Mouse (Mus musculus) neural tube, embryonic 13.5 days (tissue): ENCODE results near the gene Sipa1l1. TPM values are rescaled to one million over a fixed set of nuclear protein-coding genes. Genes with fewer than 3 reads are reported as not detected.
"Not testable (repeated sequence)": the region's sequence is repeated elsewhere in the genome, so short reads cannot be mapped to it uniquely, and the experiment has no call there.

ENCODE experiments used
- ATAC-seq: fragments of 200-750 bp; cut with Nextera tagmentation; 2 replicates; pipeline ENCODE4 v1.8.0; 2017; ENCODE audit warnings: low read depth, mild to moderate bottlenecking, moderate TSS enrichment, moderate library complexity
- H3K27ac ChIP-seq: fragments of 300-500 bp; sonication (generic); replicated peaks from 2 replicates; pipeline ENCODE4 v1.5.1; 2015; ENCODE audit warnings: moderate library complexity, mild to moderate bottlenecking, inconsistent platforms
- H3K27me3 ChIP-seq: fragments of 300-500 bp; sonication (generic); 2 replicates; pipeline ENCODE4 v1.6.1; 2015; ENCODE audit warnings: mild to moderate bottlenecking, inconsistent platforms
- H3K36me3 ChIP-seq: fragments of 300-500 bp; sonication (generic); 2 replicates; pipeline ENCODE4 v1.6.1; 2015; ENCODE audit warnings: mild to moderate bottlenecking, inconsistent platforms
- H3K4me1 ChIP-seq: fragments of 300-500 bp; sonication (generic); replicated peaks from 2 replicates; pipeline ENCODE4 v1.6.1; 2015; ENCODE audit warnings: inconsistent platforms
- H3K4me2 ChIP-seq: fragments of 300-500 bp; sonication (generic); 2 replicates; pipeline ENCODE4 v1.6.1; 2015; ENCODE audit warnings: inconsistent platforms, mild to moderate bottlenecking, moderate library complexity
- H3K4me3 ChIP-seq: fragments of 300-500 bp; sonication (generic); 2 replicates; pipeline ENCODE4 v1.5.1; 2015; ENCODE audit warnings: mild to moderate bottlenecking, inconsistent platforms
- H3K9ac ChIP-seq: fragments of 300-500 bp; sonication (generic); 2 replicates; pipeline ENCODE4 v1.6.1; 2015; ENCODE audit warnings: moderate library complexity, mild to moderate bottlenecking, inconsistent platforms
- H3K9me3 ChIP-seq: fragments of 300-500 bp; sonication (generic); 2 replicates; pipeline ENCODE4 v1.6.1; 2016; ENCODE audit warnings: inconsistent platforms
- whole genome bisulfite sequencing: fragments of 180-500 bp; shearing (Covaris S2); methylation state at CpG from one replicate; pipeline ENCODE4 v1.1.7; 2015; 5-methylcytosine and 5-hydroxymethylcytosine counted together
- polyA plus RNA-seq: library from polyadenylated mRNA; unstranded; fragments of >200 nt; fragmentation: Nextera tagmentation; extraction: Ambion mirVana; gene quantifications from 2 replicates; pipeline ENCODE4 v1.2.1, GENCODE M21; 2015

Sipa1l1 gene
- polyA plus RNA-seq, 1 experiment from 2014 or later = 11.6 TPM

GRCm38 (mm10) chr12:82158516-82158915 is 10.6 kb upstream of the Sipa1l1 start:
- H3K9me3 ChIP-seq = no peaks in the 10 kb centered on the region
- no peaks in the 10 kb centered on the region for H3K4me1 ChIP-seq
- no peak overlapping the region for H3K27ac ChIP-seq
- no peak overlapping the region for H3K4me3 ChIP-seq
- 95% methylated on average over 16 of the region's 16 CpGs for WGBS
- no peak overlapping the region for H3K4me2 ChIP-seq
- H3K9ac ChIP-seq = no peak overlapping the region
- no peak for ATAC-seq
- no peaks in the 10 kb centered on the region for H3K36me3 ChIP-seq
- no peaks in the 10 kb centered on the region for H3K27me3 ChIP-seq

GRCm38 (mm10) chr12:82159372-82159771 is 9.7 kb upstream of the Sipa1l1 start:
- no peaks in the 10 kb centered on the region for H3K9me3 ChIP-seq
- H3K27me3 ChIP-seq = no peaks in the 10 kb centered on the region
- H3K9ac ChIP-seq = no peak overlapping the region
- no peak overlapping the region for H3K4me3 ChIP-seq
- no peak overlapping the region for H3K4me2 ChIP-seq
- no peaks in the 10 kb centered on the region for H3K36me3 ChIP-seq
- no peaks in the 10 kb centered on the region for H3K4me1 ChIP-seq
- H3K27ac ChIP-seq = no peak overlapping the region
- WGBS = 96% methylated on average over 3 of the region's 3 CpGs
- no peak for ATAC-seq

DNA sequence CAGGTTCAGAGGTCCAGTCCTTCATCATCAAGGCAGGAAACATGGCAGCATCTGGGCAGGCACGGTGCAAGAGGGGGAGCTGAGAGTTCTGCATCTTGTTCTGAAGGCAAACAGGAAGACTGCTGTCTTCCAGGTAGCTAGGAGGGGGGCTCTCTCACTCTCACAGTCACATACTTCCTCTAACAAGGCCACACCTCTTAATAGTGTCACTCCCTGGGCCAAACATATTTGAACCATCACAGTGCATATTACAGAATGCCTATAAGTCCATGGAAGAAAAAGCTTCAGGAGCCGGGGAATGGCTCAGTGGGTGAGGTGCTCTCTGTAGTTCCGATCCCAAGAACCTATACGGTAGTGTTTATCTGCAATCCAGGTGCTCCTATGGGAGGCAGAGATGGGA is 3.5 kb upstream of the Sipa1l1 start:
- Histone ChIP-seq H3K9me3 (no peaks in the 10 kb centered on the region), H3K4me2 (peak overlapping the region; percentile 44; the same call in 1 of the 2 replicates), H3K27ac (no peak overlapping the region)

GRCm38 (mm10) chr12:82166101-82166571 is 3.0 kb upstream of the Sipa1l1 start:
- Histone ChIP-seq H3K36me3 (no peaks in the 10 kb centered on the region), H3K4me2 (peak overlapping the region; percentile 44), H3K27me3 (no peaks in the 10 kb centered on the region; the same call in 1 of the 2 replicates), H3K4me1 (peaks cover 30% of the 10 kb centered on the region), H3K27ac (no peak overlapping the region), H3K9me3 (no peaks in the 10 kb centered on the region), H3K4me3 (no peak overlapping the region), H3K9ac (peak overlapping the region; percentile 17)
- 21% methylated on average over 14 of the region's 14 CpGs for WGBS
- no peak for ATAC-seq

More for the DNA sequence above, 3.5 kb upstream of the Sipa1l1 start:
- ATAC-seq = no peak
- Histone ChIP-seq H3K4me3 (no peak overlapping the region), H3K27me3 (no peaks in the 10 kb centered on the region; the same call in 1 of the 2 replicates), H3K9ac (no peak overlapping the region), H3K36me3 (no peaks in the 10 kb centered on the region), H3K4me1 (peaks cover 25% of the 10 kb centered on the region)
- WGBS = 84% methylated on average over 4 of the region's 4 CpGs

GRCm38 (mm10) chr12:82169571-82170431 is 681 bp downstream of the Sipa1l1 start:
- no peaks in the 10 kb centered on the region; the same call in 1 of the 2 replicates for H3K27me3 ChIP-seq
- H3K4me2 ChIP-seq = peak overlapping the region; percentile 94
- peak overlapping the region; percentile 94 for H3K27ac ChIP-seq
- H3K36me3 ChIP-seq = no peaks in the 10 kb centered on the region
- under 1% methylated on average over 101 of the region's 109 CpGs for WGBS
- H3K9ac ChIP-seq = peak overlapping the region; percentile 93
- peaks cover 55% of the 10 kb centered on the region for H3K4me1 ChIP-seq
- H3K4me3 ChIP-seq = peak overlapping the region; percentile 86
- no peaks in the 10 kb centered on the region for H3K9me3 ChIP-seq
- ATAC-seq = peak; percentile 76

GRCm38 (mm10) chr12:82170461-82171279 is 1.6 kb downstream of the Sipa1l1 start:
- no peak for ATAC-seq
- H3K27ac ChIP-seq = peak overlapping the region; percentile 94
- H3K9ac ChIP-seq = peak overlapping the region; percentile 93

DNA sequence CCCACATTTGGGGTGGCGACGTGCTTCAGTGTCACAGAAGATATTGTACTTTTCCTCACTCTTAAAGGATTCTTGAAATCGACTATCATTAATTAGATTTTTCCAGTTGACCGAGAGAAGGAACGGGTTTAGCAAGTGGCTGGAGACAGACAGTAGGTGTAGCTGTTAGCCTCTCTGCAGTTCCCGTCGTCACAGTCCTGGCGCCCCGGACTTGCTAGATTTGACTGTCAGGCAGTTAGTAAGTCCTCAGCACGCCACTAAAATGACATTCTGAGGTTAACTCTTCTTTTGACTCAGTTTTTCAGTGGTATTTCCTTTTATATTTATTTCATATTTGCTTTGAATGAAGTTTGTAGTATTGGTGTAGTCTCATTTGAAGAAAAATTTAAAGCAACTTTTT is 2.5 kb downstream of the Sipa1l1 start:
- no peaks in the 10 kb centered on the region for H3K27me3 ChIP-seq
- H3K4me2 ChIP-seq = peak overlapping the region; percentile 94
- WGBS = 30% methylated on average over 10 of the region's 10 CpGs
- H3K27ac ChIP-seq = no peak overlapping the region
- no peaks in the 10 kb centered on the region for H3K9me3 ChIP-seq
- peak overlapping the region; percentile 86 for H3K4me3 ChIP-seq
- ATAC-seq = no peak
- no peaks in the 10 kb centered on the region for H3K36me3 ChIP-seq
- peaks cover 46% of the 10 kb centered on the region for H3K4me1 ChIP-seq
- peak overlapping the region; percentile 93 for H3K9ac ChIP-seq

More at GRCm38 (mm10) chr12:82170461-82171279, 1.6 kb downstream of the Sipa1l1 start:
- H3K4me3 ChIP-seq = peak overlapping the region; percentile 86
- H3K9me3 ChIP-seq = no peaks in the 10 kb centered on the region
- WGBS = 1% methylated on average over 29 of the region's 29 CpGs
- H3K27me3 ChIP-seq = no peaks in the 10 kb centered on the region
- H3K36me3 ChIP-seq = no peaks in the 10 kb centered on the region
- peaks cover 55% of the 10 kb centered on the region for H3K4me1 ChIP-seq
- H3K4me2 ChIP-seq = peak overlapping the region; percentile 94

GRCm38 (mm10) chr12:82173623-82174022 is 4.5 kb downstream of the Sipa1l1 start:
- Histone ChIP-seq H3K4me3 (no peak overlapping the region), H3K4me1 (peaks cover 39% of the 10 kb centered on the region), H3K4me2 (no peak overlapping the region), H3K27me3 (no peaks in the 10 kb centered on the region), H3K36me3 (no peaks in the 10 kb centered on the region), H3K9me3 (no peaks in the 10 kb centered on the region), H3K9ac (no peak overlapping the region), H3K27ac (no peak overlapping the region)
- 91% methylated on average over 1 of the region's 1 CpGs for WGBS
- ATAC-seq = no peak

DNA sequence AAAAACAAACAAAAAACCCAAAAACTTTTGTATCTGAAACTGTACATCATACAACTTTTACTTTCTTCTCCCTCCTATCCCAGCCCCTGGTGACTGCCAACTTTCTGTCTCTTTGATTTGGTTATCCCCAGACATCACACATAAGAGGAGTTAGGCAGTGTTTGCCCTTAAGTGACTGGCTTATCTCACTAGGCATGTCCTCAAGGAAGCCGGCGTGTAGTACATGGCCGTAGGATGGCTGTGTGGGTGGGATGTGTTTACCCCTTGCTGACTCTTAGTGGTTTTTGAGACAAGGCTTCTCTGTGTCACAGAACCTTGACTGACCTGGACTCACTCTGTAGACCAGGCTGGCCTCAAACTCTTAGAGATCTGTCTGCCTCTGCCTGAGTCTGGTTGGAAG is 6.6 kb downstream of the Sipa1l1 start:
- 93% methylated on average over 3 of the region's 3 CpGs for WGBS
- Histone ChIP-seq H3K4me3 (no peak overlapping the region), H3K9ac (no peak overlapping the region), H3K27me3 (no peaks in the 10 kb centered on the region), H3K36me3 (no peaks in the 10 kb centered on the region), H3K4me2 (no peak overlapping the region), H3K4me1 (peaks cover 30% of the 10 kb centered on the region), H3K9me3 (no peaks in the 10 kb centered on the region), H3K27ac (no peak overlapping the region)
- ATAC-seq = no peak

DNA sequence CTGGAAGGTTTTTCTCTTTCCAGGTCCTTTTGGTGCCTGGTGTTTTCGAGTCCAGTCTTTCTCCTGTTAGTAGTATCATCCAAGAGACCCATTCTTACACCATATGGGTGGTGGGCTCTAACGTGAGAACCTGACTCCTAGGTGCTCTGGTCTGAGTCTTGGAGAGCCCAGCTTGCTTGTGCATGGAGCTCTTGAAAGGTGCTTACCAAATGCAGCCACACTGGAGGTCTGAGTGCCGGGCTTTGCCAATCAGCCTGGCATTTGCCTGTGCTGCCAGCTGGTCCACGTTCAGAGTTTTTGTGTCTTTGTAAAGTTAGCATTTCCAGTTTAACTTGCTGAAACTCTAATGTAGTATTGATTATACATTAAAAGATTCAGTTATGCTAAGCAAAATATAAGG is 9.5 kb downstream of the Sipa1l1 start:
- H3K4me1 ChIP-seq = 0 out of 2 replicates have a peak, but pooled peaks cover 8% of the 10 kb centered on the region
- H3K4me2 ChIP-seq = no peak overlapping the region
- no peak overlapping the region for H3K9ac ChIP-seq
- no peak overlapping the region for H3K27ac ChIP-seq
- H3K36me3 ChIP-seq = 0 out of 2 replicates have a peak, but pooled peaks cover 6% of the 10 kb centered on the region
- no peaks in the 10 kb centered on the region for H3K27me3 ChIP-seq
- no peak overlapping the region for H3K4me3 ChIP-seq
- peaks cover 3% of the 10 kb centered on the region; the same call in 1 of the 2 replicates for H3K9me3 ChIP-seq
- ATAC-seq = no peak
- 93% methylated on average over 4 of the region's 4 CpGs for WGBS

DNA sequence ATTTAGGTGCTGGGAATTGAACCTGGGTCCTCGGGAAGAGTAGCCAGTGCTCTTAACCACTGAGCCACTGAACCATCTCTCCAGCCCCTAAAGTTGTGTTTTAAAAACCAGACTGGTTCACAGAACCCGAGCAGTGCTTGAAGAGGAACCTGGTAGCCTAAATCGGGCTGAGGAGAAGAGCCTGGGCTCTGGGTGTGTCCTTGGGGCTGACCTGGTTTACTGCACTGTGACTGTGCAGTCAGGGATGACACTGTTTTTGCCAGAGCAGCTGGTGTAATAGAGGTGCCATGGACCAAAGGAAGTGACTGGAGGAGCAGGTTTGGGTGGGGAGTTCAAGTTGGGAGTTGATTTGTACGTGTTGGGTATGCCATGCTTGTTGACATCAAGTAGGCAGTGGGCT is 10.5 kb downstream of the Sipa1l1 start:
- H3K27ac ChIP-seq = no peak overlapping the region
- H3K9me3 ChIP-seq = peaks cover 3% of the 10 kb centered on the region; the same call in 1 of the 2 replicates
- WGBS = 88% methylated on average over 4 of the region's 4 CpGs
- H3K4me2 ChIP-seq = no peak overlapping the region
- H3K4me1 ChIP-seq = no peaks in the 10 kb centered on the region
- no peaks in the 10 kb centered on the region for H3K27me3 ChIP-seq
- H3K4me3 ChIP-seq = no peak overlapping the region
- no peak for ATAC-seq
- no peak overlapping the region for H3K9ac ChIP-seq
- 0 out of 2 replicates have a peak, but pooled peaks cover 6% of the 10 kb centered on the region for H3K36me3 ChIP-seq

DNA sequence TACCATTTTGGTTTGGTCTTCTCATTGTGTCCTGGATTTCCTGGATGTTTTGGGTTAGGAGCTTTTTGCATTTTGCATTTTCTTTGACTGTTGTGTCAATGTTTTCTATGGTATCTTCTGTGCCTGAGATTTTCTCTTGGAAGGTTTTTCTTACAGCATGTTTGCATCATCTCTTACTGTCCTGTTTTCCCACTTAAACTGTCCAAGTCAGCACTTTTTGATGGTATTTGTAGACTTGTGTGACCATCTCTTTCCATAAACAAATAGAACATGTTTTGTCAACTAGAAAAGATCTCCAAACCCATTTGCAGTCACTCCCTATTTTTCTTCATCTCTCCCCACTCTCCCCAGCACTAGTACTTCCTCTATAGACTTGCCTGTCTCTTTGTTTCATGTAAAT is 17.0 kb downstream of the Sipa1l1 start:
- H3K4me3 ChIP-seq, H3K27me3 ChIP-seq, H3K9ac ChIP-seq, H3K9me3 ChIP-seq, H3K4me2 ChIP-seq, H3K36me3 ChIP-seq, H3K27ac ChIP-seq, ATAC-seq: not testable (repeated sequence)
- peaks cover 19% of the 10 kb centered on the region; the same call in 1 of the 2 replicates for H3K4me1 ChIP-seq
